Mouse (Mus musculus) bone marrow macrophage, adult 2 months (primary cell): Measurements from ENCODE around the gene Dlgap5.

Experiments used
- CTCF ChIP-seq: IDR thresholded peaks from 2 replicates; pipeline ENCODE4 v1.5.1; 2012; ENCODE audit warnings: low read depth, mild to moderate bottlenecking, low read length, moderate library complexity
- POLR2A ChIP-seq: IDR thresholded peaks from 2 replicates; pipeline ENCODE4 v1.6.1; 2012; ENCODE audit warnings: mild to moderate bottlenecking, low read depth, low read length, borderline replicate concordance

DNA sequence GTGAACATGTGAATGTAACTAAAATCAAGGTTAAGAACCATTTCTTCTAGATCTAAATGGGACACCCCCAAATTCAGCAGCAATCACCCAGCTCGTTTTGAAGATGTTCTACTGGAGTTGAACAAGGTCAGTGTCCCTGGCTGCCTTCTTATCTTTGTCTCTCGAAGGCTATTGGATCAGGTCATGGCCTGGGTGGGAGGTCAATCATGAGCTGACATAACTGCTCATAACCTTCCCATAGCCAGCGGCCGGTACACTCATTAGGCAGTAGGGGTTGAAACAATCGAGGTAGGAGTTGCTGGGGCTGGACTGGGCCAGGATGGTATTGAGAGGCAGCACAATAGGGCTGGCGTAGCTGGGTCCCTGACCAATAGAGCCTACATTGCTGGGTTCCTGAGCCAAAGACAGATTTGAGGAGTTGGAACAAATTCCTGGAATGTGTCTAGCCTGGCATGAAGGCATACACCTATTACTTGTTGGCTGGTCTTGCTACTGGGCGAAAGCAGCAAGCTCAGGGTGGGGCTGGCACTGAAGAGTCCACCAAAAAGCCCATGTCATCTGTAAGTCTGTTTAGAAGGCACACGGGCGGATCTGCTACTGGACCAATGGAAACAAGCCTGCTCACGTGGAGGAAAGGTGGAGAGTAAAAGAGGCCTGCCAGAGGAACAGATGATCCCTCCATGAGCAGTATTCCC is 77.8 kb downstream of the Dlgap5 start:
- TF ChIP-seq CTCF: no peak
- TF ChIP-seq POLR2A: no peak
